Mouse (Mus musculus): ENCODE measurements around the gene Mef2c.
A peak's percentile ranks its signal among the peaks of the same experiment; 100 is the strongest.

Gene Mef2c

DNA sequence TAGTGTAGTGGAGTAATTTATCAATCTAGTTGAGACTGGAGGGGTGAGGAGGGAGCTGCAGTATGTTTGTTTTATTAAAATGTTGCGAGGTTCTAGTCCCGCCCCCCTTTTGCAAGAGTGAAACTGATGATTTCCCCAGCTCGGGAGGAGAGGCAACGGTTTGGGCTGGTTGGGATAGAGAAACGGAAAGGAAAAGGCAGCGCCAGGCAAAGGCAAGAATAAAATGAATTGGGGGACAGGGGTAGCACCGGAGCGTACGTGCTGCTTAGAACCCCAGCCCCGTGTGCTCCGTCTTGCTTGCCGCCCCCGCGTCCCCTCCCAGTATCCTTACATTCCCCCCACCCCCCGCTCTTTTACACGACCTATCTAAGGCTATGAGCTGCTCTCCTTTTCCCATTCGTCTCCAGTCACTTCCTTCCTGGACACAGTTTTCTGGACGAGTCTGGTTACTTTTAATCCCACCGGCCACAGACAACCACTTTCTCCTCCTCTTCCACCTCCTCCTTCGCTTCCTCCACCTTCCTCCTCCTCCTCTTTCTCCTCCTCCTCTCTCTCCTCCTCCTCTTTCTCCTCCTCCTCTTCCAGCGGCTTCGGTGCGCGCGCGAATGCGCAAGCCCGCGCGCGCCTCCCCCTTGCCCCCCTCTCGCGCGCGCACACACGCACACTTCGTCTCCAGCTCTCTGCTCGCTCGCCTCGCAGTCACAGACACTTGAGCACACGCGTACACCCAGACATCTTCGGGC, 20.5 kb downstream of the Mef2c start:
- DNase-seq (ENCODE audit: low spot score in 2 of 2) = peak; percentile 54 to 66

GRCm38 (mm10) chr13:83524902-83525715, 21.3 kb downstream of the Mef2c start:
- no peak for DNase-seq (ENCODE audit: low spot score in 2 of 2)

- no peak for DNase-seq (ENCODE audit: low spot score in 2 of 2)
Observed at GRCm38 (mm10) chr13:83525716-83526005, 21.8 kb downstream of the Mef2c start.

DNA sequence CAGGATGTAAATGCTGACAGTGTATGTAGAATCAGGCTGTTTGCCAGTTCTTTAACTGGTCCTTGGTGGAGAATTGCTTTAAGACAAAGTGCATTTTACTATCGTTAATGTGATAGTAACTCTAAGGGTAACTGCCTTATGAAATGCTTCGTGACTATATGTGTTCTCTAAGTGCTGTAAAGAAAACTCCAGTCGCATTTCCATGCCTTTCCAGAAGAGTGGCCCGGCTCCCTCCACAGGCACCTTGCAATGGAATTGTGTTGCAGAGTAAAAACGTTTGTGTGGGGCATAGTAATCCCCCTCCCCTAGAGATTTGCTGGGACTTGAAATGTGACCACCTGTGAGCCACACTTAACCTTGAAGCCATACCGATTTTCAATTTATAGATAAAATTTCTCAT, 22.2 kb downstream of the Mef2c start:
- DNase-seq (ENCODE audit: low spot score in 2 of 2) = no peak

- DNase-seq (ENCODE audit: low spot score in 2 of 2) = no peak
Observed at GRCm38 (mm10) chr13:83527921-83528320, 24.1 kb downstream of the Mef2c start.

DNA sequence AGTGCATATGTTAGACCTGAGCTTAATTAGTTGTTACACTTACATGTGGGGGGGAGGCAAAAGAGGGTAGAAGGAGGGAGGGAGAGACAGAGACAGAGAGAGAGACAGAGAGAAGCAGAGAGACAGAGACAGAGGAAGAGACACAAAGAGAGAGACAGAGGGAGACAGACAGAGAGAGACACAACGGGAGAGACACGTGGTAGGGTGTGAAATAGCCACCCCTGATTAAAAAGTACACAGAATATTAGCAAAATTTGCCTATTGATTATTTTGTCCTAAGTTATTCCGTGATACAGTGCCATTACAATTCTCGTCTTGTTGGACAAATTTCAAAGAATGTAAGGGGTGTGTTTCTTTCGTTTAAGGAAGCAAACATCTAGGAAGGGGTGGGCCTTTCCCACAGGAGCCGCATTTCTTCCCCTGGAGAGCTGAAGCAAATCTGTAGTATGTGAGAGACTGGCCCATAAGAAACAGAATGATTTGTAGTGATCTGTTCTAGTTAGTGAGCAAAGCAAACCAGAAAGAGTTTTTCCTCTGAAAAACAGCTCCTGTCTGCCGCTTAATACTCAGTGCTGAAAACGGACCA, 26.0 kb downstream of the Mef2c start:
- no peak for DNase-seq (ENCODE audit: low spot score in 2 of 2)

DNA sequence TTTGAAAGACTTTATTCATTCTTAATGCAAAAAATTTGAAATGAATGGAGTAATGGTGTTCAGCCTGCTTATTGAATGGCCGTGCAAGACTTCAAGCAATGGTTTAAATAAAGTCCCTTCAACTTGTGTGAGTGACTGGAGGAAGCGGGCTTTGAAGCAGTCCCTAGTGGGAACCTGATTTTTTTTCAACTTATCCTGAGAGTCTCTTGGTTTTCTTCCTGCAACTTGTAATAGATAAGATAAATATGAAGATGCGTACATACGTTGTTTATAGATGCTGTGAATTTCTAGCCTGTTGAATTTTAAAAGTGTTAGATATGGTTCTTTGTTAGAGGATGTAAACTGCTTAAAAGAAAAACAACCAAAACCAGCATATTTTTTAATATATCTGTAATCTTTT, 27.1 kb downstream of the Mef2c start:
- no peak for DNase-seq (ENCODE audit: low spot score in 2 of 2)

GRCm38 (mm10) chr13:83531968-83532591, 28.2 kb downstream of the Mef2c start:
- no peak for DNase-seq (ENCODE audit: low spot score in 2 of 2)

DNA sequence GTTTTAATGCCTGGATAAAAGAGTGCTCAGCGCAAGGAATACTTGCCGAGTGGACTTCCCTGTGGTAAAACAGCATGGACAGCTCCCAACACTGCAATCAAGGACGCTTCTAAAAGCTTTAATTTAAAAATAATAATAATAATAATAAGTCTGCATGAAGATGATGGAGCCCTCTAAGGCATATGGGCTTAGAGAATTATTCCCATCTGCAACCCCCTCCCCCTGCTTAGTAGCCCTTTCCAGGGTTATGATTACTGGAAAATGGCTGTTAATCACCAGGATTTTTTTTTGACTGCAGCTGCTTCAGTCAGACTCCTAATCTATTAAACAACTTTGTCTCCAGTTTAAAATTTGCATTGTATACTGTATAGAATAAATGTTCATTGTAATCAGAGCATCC, 32.5 kb downstream of the Mef2c start:
- no peak for DNase-seq (ENCODE audit: low spot score in 2 of 2)

DNA sequence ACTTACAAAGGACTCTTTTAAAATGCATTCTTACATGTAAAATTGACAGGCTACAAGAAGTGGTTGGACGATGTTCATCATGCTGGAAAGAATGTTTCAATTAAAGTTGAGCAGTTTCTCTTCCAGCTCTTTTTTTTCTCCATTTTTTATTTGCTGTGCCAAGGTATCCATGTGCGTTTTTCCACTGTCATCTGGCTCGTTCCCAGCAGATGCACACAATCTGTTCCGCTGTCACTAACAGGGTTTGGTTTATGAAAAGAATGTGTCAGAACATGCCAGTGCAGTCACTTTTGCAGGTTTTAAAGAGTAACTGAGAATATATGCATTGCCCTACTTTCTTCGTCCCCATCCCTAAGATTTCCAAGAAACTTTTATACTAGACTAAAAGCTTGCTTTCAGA, 33.3 kb downstream of the Mef2c start:
- DNase-seq (ENCODE audit: low spot score in 2 of 2) = no peak

DNA sequence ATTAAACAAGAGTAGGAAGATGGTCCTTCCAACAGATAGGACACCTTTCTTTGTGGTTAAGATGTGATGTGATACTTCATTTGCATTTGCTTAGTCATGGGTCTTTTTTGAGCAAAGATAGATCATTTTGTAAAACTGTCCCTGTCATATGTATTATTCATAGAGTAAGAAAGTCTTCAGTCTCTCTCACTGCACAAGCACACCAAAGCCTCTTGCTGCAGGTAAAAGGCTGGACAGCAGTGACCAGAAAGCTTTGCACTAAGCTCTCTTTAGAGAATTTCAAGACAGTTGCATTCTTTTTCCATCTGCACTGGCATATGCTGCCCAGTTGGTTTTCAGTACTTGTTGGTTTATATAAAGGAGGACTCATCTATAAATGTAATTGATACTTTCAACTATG, 36.1 kb downstream of the Mef2c start:
- no peak for DNase-seq (ENCODE audit: low spot score in 2 of 2)

- DNase-seq (ENCODE audit: low spot score in 2 of 2) = no peak
Observed at GRCm38 (mm10) chr13:83542666-83543065, 38.8 kb downstream of the Mef2c start.

DNA sequence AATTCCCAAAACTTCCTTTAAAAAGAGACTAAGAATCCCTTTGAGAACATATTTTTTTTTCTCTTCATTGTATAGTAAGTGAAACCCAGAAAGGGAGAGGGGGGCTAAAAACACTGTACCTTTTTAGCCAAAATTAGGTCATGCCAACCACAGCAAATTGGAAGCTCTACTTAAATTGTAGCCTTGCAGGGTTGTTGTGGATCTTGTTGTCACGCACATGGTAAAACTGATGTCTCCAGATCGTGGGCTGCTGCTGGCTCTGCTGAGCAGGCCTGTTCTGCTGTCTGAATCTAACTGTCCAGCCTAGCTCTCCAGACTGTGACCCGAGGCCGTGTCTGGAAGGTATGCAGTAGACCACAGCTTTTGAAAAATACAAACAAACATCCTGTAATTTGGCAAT, 40.9 kb downstream of the Mef2c start:
- DNase-seq (ENCODE audit: low spot score in 2 of 2) = no peak

- DNase-seq (ENCODE audit: low spot score in 2 of 2) = no peak
Observed at GRCm38 (mm10) chr13:83546876-83547275, 43.0 kb downstream of the Mef2c start.

DNA sequence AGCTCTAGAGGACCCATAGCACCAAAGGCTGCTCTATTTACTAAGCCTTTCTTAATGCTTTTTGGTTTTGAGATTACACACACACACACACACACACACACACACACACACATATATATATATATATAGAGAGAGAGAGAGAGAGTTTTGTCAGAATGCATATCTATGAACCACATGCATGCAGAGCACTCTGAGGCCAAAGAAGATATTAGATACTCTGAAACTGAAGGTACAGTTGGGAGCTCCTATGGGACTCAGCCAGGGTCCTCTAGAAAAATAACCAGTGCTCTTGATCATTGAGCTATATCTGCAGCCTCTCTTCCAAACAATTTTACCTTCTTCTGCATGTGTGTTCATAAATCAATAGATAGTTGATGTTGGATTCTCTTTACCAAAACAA, 47.4 kb downstream of the Mef2c start:
- DNase-seq (ENCODE audit: low spot score in 2 of 2) = no peak

- DNase-seq (ENCODE audit: low spot score in 2 of 2) = no peak
Observed at GRCm38 (mm10) chr13:83552051-83552450, 48.2 kb downstream of the Mef2c start.

GRCm38 (mm10) chr13:83563261-83563660, 59.4 kb downstream of the Mef2c start:
- DNase-seq (ENCODE audit: low spot score in 2 of 2) = no peak

DNA sequence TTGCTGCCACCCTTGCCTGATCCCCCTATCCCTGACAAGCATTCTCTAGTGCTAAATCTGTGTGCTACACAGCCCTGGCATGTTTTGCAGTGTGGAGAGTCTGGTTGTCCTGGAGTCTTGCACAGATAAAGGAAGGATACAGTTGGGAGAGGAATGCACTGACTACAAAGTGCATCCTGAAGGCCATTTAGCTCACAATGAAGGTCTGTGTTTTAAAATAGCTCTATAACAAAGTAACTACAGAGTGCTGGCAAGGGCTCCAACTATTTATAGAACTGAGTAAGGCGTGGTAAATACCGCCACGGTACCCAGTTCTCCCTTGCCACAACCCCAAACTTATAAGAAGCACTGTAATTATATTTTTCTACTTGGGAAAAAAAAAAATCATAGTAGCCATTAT, 61.9 kb downstream of the Mef2c start:
- no peak for DNase-seq (ENCODE audit: low spot score in 2 of 2)

- DNase-seq (ENCODE audit: low spot score in 2 of 2) = no peak
Observed at GRCm38 (mm10) chr13:83566180-83566579, 62.3 kb downstream of the Mef2c start.

DNA sequence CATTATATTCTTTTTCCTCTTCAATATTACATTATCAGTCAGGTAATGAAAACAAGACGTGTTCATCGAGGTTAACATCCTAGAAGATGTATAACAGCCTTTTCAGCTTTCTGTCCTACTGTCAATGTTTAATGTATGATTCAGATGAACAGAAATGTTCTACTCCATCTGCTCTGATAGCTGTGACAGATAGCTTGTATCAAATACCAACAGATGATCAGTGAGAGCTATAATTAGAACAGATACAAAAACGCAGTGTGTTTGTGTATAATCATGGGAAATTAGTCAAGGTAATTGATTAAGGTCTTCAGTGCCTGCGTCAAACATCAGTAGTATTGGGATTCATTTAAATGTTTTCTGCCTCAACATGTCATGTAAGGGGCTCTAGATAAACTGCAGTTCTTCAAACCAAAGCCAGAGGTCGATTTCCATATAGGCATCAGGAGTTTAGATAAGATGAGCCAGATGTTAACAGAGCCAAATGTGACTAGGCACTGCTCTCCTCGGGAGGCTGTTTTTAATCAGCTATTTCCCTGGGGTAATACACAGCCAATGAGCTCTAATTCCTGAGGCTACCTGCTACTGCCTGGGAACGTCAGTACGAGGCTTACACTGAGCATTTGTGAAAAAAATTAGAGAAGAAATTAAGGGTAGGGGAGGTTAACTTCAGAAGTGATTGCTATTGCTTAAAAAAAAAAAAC, 63.1 kb downstream of the Mef2c start:
- DNase-seq (ENCODE audit: low spot score in 2 of 2) = no peak

DNA sequence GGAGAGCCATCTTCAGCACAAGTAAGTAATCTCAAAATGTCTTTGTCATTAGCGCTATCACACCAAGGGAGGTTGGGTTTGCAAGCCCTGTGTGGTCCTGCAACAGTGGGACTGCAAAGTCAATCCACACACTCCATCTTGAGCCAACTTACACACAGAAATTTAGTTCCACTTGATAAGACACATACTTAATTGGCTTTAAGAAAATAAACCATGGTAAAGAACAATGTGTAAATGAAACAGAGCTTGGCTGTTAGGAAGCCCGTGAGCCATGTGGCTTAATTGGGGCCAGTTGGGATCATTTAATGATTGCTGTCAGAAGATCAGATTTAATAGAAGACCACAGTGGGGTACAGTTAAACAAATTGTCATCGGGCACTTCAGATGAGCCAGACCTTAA, 63.8 kb downstream of the Mef2c start:
- no peak for DNase-seq (ENCODE audit: low spot score in 2 of 2)

DNA sequence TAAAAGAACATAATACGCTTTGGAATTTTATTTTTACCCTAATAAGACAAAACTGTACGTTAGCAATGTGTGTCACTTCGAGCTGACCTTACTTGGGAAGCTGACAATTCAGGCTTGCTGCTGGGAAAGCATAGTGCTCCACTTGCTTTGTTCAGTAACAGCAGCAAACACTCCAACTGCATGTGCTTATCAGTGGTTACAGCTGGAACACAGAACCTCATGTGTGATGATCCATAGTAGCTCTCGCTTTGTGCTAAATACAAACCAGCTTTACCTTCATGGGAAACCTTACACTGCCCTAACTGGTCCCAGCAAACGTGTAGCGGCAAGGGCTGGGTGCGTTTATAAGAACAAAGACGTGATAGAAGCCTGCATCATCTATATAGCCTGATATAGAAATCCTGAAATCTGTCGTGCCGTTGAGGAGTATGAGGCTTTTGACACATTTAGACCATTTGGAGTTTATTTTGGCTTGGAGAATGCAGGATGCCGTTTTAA, 65.0 kb downstream of the Mef2c start:
- DNase-seq (ENCODE audit: low spot score in 2 of 2) = no peak
